Mouse (Mus musculus): ENCODE measurements at regions not wholly inside any gene's neighbourhood (a gene's known extent, or its start where the extent isn't known, plus 50 kb on each side); places are given as distances from the start of the nearest gene placed in this dataset.

DNA sequence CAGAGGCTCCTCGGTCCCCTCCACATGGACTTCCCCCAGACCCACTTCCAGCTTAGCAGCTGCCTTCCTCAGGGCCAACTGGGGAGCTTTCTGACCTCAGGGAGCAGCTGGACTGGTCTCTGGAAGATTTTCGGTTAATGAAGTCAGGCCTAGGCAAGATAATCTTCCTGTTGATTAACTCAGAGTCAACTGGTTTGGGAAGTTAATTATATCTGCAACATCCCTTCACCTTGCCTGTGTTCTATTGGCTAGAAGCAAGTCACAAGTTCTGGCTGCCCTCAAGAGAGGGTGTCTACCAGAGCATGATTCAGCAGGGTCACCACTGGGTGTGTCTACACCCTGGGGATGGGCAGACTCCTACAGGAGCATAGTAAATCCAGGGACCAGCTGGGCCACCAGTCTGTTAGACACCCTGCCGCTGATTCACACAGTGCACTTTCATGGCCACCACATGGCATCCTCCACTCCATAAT, 53.9 kb upstream of the Maml3 start:
- DNase-seq (ENCODE audit: low read depth, low spot score), result no peak

DNA sequence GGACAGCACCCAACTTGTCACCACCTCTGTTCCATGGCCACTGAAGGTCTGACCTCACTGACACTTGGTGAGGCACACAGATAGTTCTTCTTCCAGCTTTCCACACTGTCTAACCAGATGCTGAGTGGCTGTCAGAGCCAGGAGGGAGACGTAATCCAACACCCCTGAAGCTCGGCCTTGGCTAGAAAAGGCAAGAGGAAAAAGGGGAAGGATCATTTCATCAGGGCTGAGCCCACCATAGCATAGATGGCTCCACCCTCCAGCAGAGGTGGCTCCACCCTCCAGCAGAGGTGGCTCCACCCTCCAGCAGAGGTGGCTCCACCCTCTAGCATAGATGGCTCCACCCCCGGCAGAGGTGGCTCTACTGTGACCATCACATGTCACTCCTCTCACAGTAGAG, 56.8 kb upstream of the Maml3 start:
- no peak for DNase-seq (ENCODE audit: low read depth, low spot score)

DNA sequence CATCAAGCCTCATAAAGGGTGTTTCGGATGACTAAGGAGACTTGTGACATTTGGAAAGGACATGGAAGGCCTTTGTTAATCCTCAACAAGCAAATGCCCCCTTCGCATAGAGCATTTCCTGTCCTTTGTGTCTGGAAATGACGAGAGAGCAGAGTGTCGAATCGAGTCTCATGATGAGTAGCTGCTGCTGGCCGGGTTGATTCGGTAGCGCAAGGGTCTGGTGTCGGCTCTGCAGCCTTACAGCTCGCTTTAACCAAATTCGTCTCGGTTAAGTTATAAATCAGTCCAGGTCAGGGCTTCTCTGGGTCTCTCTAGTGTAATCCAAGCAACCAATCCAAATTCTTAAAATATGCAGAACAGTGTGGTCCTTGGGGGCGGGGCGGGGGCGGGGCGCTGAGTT, 59.1 kb upstream of the Maml3 start:
- peak; percentile 48 for DNase-seq (ENCODE audit: low read depth, low spot score)

DNA sequence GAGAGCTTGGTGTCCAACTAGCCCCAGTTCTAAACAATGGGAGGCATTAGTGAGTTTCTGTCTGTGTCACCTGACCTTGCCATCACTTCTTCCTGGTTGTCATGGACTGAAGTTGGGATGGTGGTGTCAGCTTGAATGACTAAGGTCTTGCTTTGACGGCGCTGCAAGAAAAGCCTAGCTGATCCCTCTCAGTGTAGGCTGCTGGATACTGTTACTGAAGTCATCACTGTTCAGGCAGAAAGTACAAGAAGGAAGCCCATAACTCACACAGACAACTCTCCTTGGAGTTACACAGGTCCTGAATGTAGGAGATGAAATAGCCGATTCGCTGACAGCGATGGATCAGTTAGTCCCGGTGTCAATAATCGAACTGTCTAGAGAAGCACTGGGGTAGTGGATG, 62.5 kb upstream of the Maml3 start:
- no peak for DNase-seq (ENCODE audit: low read depth, low spot score)

DNA sequence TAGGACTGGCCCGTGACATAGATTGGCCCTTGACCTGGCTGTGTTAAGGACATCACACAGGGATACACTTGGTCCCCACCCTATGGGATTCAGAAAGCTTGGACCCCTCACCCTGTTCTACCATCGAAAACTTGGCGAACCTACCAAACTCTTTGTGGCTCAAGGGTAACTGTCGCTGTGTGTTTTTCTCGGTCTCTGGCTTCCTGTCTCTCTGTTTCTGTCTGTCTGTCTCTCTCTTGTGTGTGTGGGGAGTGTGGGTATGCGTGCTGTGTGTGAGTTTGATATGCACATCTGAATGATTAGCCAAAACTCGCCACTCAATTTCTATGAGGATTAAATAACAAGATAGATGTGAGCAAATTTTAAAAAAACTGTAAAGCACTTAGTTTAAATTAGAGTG, 66.0 kb upstream of the Maml3 start:
- DNase-seq (ENCODE audit: low read depth, low spot score), result no peak

DNA sequence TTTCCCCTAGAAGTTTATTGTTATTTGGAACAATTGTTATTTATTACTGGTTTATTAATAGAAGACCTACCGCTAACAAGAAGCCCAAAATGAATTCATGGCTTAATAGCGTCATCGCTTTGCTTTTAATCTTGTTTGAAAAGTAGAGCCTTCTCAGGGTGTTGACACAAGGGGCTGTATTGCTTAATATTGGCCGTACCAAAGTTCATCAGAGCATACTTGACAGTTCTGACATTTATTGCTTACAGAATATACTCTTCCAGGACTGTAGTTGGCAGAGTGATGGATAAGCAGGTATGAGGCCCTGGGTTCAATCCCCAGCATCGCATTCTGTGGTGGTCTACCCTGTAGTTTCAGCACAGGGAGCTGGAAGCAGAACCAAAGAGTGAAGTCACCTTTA, 66.4 kb upstream of the Maml3 start:
- no peak for DNase-seq (ENCODE audit: low read depth, low spot score)

DNA sequence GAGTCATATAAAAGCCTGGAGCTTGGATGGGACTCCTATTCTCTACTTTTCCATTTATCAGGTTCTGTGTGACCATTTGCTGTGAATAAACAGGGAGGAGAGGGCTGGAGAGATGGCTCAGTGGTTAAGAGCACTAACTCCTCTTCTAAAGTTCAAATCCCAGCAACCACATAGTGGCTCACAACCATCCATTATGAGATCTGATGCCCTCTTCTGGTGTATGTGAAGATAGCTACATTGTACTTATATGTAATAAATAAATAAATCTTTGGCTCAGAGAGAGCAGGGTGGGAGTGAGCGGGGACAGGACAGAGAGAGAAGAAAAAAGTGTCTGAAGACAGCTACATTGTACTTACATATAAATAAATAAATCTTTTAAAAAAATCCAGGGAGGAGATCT, 68.6 kb upstream of the Maml3 start:
- no peak for DNase-seq (ENCODE audit: low read depth, low spot score)

DNA sequence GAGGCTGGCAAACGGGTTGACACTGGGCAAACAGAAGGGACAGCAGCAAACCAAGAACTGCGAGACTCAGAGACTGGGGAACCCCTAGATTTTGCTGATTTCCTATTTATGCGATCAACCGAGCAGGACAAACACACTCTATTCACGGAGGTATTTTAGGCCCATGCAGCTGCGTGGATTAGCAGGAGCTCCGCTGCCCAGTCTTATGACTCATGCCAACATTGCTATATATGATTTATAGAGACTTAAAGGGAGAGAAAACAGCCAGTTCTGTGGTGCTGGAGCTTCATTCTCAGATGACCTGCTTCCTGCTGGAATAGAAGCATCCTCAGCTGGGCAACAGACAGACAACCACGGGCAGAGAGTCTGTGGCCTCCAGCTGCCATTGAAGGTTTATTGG, 71.2 kb upstream of the Maml3 start:
- DNase-seq (ENCODE audit: low read depth, low spot score), result no peak

DNA sequence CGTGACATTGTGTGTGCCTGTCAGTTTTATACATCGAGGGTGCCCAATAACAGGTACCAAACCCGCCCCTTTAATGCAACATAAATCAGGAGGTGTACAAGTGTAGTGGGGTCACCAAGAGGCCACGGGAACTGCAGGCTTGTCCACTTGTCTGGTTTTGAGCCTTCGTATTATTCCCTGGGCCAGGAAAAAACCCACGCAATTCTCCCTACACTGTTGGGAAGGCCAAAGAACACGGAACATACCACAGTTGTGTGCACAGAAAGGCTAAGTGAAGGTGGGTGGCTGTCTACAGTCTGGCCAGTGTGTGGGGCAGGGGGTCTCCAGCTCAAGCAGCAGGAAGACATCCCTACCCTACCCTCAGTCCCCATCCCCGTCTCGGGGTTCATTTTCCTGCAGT, 74.0 kb upstream of the Maml3 start:
- no peak for DNase-seq (ENCODE audit: low read depth, low spot score)

DNA sequence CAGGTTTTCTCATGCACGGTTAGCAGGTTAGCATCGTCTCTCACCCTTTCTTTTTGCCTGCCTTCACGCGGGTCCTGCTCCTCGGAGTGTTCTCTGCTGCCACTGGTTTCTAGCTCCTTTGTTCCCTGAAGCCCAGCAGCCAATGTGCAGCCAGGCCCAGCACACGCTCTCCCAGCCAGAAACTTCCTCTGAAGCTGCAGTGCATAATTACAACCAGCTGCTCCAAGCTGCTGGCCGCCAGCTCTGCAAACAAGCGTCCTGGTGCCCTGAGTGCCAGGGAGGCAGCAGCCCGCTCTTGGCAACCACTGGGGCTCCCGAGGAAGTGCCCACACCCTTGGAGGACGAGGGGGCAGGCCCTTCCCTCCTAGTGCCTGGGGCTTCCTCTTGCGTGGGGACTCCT, 74.8 kb upstream of the Maml3 start:
- DNase-seq (ENCODE audit: low read depth, low spot score), result no peak

DNA sequence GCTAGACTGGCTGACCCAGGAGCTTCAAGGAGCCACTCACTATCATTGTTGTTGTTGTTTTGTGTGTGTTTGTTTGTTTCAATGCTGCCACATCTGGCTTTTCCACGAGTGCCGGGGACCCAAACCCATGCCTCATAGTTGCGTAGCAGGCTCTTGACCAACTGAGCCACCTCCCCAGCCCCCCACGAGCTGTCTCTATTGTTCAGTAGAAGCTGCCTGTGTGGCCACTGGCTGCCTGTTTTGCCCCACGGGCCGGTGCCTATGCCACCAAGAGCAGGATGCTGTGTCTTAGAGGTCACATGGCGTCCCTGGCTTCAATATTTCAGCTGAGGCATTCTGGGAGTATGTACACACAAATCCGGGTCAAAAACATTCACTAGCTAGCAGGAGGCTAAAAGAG, 75.4 kb upstream of the Maml3 start:
- no peak for DNase-seq (ENCODE audit: low read depth, low spot score)

DNA sequence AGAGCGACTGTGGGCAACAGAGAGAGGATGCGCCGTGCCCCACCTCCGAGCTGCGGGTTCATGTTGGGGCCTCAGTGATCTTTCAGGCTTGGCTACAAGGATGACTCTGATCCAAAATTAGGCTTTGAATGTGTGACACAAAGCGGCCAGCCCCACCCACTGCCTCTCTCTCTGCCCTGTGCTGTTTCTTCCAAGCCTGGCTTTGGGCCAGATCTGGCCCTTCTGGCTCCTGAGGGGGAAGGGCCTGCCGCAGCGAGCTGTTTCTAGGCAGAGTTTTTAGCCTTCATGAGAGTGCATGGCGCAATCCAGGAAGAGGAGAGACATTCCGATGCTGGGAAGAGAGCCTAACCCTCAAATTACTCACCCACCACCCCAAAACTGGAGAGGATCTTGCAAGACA, 75.9 kb upstream of the Maml3 start:
- DNase-seq (ENCODE audit: low read depth, low spot score), result peak; percentile 46

DNA sequence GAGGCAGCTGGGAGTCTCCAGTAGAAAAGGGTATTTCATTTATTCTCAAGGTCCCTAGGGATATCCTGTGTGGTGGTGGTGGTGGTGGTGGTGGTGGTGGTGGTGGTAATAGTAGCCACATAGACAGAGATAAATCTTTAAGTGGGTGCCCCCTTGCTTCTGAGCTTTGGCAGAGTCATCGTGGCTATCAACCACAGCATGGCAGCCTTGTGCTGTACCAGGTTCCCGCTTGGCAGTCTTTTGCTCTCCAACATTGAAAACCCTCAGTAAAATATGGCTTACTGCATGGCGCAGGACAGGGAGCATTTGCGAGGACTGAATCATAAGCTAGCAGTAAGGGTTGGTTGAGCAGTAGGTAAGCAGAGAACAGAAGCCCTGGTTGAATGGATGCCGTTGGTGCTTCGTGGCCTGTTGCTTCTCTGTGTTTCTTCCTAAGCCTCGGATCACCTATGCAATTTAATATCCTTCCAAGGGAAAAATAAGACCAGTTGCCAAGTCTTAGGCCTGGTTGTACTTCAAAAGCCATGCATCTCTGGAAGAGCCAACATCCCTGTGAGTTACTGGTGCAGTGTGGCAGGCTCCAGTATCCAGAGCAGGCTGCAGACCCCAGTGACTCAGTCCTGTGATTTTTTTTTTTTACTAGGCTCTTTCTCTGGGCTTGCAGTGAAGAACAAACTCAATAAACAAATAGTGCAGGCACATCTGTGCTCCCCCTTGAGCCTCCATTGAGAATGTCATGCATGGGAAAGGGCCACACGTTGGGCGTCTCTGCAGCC, 76.6 kb upstream of the Maml3 start:
- no peak for DNase-seq (ENCODE audit: low read depth, low spot score)

DNA sequence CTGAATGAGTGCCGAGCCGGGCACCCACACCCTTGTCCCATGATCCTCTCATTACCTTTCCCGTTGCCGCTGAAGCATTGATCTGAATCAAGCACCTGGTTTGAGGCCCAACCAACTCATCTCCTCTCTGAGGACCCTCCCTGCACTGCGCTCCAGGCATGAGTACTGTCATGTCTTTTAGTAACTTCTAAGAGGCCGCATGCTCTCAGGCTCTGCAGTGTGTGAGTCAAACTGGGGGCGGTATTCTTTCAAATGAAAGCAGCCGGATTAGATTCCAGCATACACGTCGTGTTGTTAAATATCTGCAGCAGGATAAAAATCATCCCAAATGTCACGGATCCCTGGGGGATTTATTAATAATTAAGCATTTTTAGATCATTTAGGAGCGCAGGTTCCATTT, 79.4 kb upstream of the Maml3 start:
- no peak for DNase-seq (ENCODE audit: low read depth, low spot score)

DNA sequence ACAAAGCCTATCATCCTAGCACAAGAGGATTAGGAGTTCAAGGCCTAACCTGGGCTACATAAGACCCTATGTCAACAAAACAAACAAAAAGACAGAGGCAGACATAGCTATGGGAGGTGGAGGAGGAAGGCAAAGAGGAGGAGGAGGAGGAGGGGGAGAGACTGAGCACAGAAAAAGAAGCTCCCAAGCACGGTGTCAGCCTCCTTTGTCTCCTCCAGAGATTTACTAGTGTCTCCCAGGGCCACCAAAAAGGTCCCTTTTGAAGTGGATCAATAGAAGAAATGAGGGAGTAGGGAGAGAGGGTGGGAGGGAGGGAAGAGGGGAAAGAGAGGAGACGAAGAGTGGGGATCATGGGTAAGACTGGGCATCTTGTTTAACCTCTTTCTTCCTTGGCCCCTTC, 80.5 kb upstream of the Maml3 start:
- no peak for DNase-seq (ENCODE audit: low read depth, low spot score)

DNA sequence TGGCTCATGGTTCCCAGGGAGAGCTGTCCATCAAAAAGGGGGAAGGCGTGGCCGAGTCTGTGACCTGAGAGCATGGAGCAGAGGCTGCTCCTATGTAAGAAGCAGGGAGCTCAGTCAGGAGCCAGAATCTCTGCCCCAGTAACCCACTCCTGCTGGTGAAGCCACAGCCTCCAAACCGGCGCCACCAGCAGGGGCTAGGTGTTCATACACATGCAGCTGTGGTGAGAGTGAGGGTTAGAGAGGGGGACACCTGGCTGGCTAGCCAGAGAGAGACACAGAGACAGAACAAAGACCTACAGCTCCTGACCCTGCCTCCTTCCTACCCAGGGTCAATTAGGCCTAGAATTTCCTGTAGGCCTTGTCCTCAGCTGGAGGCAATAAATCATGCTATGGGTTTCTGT, 80.7 kb upstream of the Foxo1 start:
- no peak for DNase-seq (ENCODE audit: low read depth, low spot score)

DNA sequence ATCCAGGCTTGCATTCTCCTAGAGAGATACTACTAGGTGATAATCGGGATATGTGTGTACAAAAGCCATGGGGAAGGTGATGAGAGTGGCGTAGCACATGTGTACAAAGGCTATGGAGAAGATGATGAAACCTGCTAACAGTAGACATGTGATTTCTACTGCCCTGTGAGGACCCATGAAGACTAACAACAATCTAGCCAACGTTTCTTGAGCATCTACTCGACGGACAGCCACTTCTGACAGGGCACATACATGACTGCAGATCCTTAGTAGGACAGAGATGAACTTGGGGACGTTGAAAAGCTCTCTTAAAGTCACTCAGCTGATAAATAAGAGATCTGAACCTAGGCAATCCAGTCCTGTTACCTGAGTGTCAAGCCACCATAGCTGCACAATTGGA, 79.8 kb upstream of the Foxo1 start:
- DNase-seq (ENCODE audit: low read depth, low spot score), result no peak

DNA sequence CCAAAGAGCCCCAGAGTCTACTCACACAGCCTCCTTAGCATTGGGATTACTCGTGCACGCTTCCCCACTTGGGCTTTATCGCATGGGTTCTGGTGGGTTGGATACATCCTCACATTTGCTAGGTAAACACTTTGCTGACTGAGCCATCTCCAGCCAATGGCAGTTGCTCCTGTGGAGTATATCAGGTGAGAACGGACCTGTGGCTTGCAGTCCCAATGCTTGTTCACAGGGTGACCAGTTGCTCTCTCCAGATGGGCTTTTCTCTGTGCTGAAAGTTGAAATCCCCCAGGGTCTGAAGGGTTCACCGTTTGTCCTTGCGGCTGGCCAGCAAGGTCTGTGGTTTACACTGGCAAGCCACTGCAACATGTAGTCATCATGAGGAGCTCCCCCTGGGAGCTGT, 79.1 kb upstream of the Foxo1 start:
- DNase-seq (ENCODE audit: low read depth, low spot score), result no peak

DNA sequence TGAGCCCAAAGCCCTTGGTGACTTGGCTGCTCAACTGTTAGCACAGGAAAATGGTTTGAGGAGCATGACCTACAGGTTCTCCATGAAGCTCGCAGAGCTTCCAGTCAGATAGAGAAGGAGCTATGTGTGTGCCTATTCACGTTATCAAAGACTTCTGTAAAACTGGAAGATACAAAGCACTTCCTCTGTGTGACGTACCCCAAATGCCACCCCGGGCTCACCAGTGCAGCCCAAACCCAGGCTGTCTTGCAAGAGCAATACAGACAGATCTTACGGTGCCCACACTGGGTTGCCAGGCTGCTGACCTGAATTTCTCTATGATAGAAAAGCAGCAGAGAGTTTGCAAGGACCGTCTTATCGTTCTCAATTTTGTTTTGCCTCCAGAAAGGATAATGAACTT, 78.1 kb upstream of the Foxo1 start:
- no peak for DNase-seq (ENCODE audit: low read depth, low spot score)

DNA sequence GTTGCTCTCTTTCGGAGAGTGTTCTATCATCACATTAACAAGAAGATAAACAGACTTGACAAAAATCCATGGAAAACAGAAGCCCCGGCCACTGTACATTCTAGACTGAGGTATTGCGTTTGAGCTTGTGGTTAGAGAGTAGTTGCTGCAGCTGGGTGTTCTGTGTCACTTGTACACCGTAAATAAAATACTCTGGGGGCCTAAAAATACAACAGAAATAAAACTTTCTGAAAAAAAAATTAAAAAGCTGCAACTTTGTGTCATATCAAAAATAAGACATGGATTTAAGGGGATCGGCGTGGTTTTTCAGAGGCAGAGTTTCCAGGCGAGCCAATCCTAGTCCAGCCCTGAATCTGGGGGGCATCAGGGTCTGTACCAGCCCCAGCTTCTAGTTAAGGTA, 75.1 kb upstream of the Foxo1 start:
- no peak for DNase-seq (ENCODE audit: low read depth, low spot score)

DNA sequence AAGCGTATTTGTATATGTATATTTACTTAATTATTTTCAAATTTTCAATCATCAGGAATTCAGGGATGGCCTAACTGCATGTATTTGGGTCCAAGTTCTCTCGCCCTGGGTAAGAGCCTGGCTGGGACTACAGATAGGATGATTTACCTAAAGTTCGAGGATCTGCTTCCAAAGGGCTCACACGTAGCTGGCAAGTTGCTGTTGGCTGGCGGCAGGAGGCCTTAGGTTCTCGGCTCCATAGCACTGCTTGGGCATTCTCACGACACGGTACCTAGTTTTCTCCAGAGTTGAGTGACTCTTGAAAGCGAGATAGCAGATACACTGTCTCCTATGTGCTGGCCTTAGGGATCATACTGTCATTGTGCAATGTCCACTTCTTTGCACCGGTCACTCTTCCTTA, 73.9 kb upstream of the Foxo1 start:
- DNase-seq (ENCODE audit: low read depth, low spot score), result no peak

DNA sequence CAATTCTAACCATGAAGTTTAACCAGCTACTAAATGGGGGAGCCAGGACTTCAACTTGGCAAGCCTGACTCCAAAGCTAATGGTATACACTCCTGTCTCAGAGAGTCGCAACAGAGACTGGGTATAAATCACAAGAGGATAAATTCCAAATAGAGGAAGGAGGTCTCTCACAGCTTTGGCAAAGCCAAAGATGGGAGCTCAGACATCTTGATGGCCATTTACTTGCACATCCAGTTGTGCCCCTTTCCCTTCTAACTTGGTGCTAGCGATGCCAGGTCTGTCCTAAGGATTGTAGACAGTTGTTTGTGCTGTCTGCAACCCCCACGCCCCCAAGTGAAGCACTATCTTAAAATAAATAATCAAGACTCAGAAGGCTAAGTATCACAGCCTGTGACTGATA, 72.7 kb upstream of the Foxo1 start:
- DNase-seq (ENCODE audit: low read depth, low spot score), result no peak

DNA sequence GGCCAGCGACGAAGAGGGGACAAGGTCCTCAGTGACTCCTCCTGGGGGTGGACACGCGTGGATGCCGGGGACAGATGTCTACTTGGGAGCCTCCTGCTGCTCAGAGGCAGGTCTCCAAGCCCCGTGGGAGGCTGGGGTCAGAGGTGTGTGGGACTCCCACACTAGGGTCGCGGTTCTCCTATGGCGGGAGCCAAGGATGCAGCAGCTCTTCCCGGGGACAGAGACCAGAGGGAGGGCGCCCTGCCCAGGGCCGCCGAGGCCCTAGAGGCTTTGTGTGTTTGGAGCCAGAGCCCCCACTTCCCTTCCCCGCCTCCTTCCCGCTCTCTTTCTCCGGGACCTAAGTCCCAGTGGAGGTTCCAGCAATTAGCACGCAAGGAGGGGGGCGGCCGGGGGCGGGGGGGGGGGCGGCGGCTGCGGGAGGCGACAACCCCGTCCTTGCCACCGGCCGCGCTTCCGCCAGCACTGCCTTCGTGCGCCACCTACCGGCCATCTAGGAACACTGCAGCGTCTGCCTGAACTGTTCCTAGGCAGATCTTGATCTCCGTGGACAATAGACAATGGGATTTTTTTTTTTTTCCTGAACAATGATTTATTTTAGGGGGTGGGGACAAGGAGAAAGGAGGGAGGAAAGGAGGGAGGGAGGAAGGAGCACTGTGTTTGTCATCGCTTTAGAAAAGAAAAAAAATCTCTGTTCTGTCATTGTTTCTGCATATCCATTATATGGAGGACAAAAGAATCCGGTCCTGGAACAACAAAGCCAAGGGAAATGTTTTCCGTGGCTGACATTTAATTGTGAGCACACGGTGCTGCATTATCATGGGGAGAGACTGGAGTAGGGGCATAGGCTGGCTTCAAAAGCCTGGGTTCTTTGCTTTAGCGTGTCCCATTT, 71.8 kb upstream of the Foxo1 start:
- DNase-seq (ENCODE audit: low read depth, low spot score), result peak; percentile 65
